Mouse (Mus musculus) kidney, adult 18-20 months (tissue): ENCODE results near the gene Ppp1r13l.

Experiments
- DNase-seq: peaks from one replicate; pipeline ENCODE4 v3.0.0; 2021

The Ppp1r13l gene

GRCm38 (mm10) chr7:19420821-19421636, 61.5 kb downstream of the Ppp1r13l start:
- peak; percentile 88 for DNase-seq

- no peak for DNase-seq
Measured at GRCm38 (mm10) chr7:19423083-19423482, 63.5 kb downstream of the Ppp1r13l start.

GRCm38 (mm10) chr7:19424051-19424450, 64.5 kb downstream of the Ppp1r13l start:
- DNase-seq = no peak

GRCm38 (mm10) chr7:19426349-19426748, 66.8 kb downstream of the Ppp1r13l start:
- DNase-seq = no peak

- DNase-seq = no peak
Measured at GRCm38 (mm10) chr7:19426888-19427287, 67.3 kb downstream of the Ppp1r13l start.
